Mouse (Mus musculus): Measurements from ENCODE around the gene Rgs6. TPM values are rescaled to one million over a fixed set of nuclear protein-coding genes. Genes with fewer than 3 reads are reported as not detected.

Rgs6 gene
- polyA plus RNA-seq, 1 experiment from 2014 or later = 0.69 TPM

GRCm38 (mm10) chr12:83076179-83076578 lies 488.1 kb downstream of the Rgs6 start:
- peaks cover 2% of the 10 kb centered on the region; the same call in 1 of the 2 replicates for H3K4me1 ChIP-seq (ENCODE audit: control insufficient read depth, insufficient read depth, low read length)
- H3K4me2 ChIP-seq (ENCODE audit: low read depth) = no peak overlapping the region
- H3K9ac ChIP-seq (ENCODE audit: low read length) = no peak overlapping the region
- H3K9me3 ChIP-seq (ENCODE audit: control insufficient read depth, low read length) = no peaks in the 10 kb centered on the region
- no peak overlapping the region for H3K4me3 ChIP-seq (ENCODE audit: low read depth, low read length)
- no peaks in the 10 kb centered on the region for H3K27me3 ChIP-seq (ENCODE audit: control insufficient read depth, insufficient read depth, low read length)
- no peak overlapping the region for H3K27ac ChIP-seq (ENCODE audit: low read depth, low read length)
- no peaks in the 10 kb centered on the region for H3K36me3 ChIP-seq (ENCODE audit: control insufficient read depth, insufficient read depth, low read length)
- ATAC-seq (ENCODE audit: insufficient read depth, low FRiP score, low TSS enrichment) = no peak
- no peak for DNase-seq (ENCODE audit: low spot score)
- 92% methylated on average over 3 of the region's 3 CpGs for WGBS

- WGBS = 94% methylated on average over 2 of the region's 2 CpGs
- DNase-seq (ENCODE audit: low spot score) (no peak), ATAC-seq (ENCODE audit: insufficient read depth, low FRiP score, low TSS enrichment) (no peak)
- H3K36me3 ChIP-seq (ENCODE audit: control insufficient read depth, insufficient read depth, low read length) = no peaks in the 10 kb centered on the region
- H3K9me3 ChIP-seq (ENCODE audit: control insufficient read depth, low read length) = no peaks in the 10 kb centered on the region
- H3K27me3 ChIP-seq (ENCODE audit: control insufficient read depth, insufficient read depth, low read length) = no peaks in the 10 kb centered on the region
- H3K4me2 ChIP-seq (ENCODE audit: low read depth) = no peak overlapping the region
- H3K27ac ChIP-seq (ENCODE audit: low read depth, low read length) = no peak overlapping the region
- H3K4me3 ChIP-seq (ENCODE audit: low read depth, low read length) = no peak overlapping the region
- no peak overlapping the region for H3K9ac ChIP-seq (ENCODE audit: low read length)
- peaks cover 2% of the 10 kb centered on the region; the same call in 1 of the 2 replicates for H3K4me1 ChIP-seq (ENCODE audit: control insufficient read depth, insufficient read depth, low read length)
Measured at GRCm38 (mm10) chr12:83077486-83077885, 489.4 kb downstream of the Rgs6 start.

- H3K4me3 ChIP-seq (ENCODE audit: low read depth, low read length) = no peak overlapping the region
- H3K4me1 ChIP-seq (ENCODE audit: control insufficient read depth, insufficient read depth, low read length) = no peaks in the 10 kb centered on the region
- no peak for ATAC-seq (ENCODE audit: insufficient read depth, low FRiP score, low TSS enrichment)
- no peak overlapping the region for H3K9ac ChIP-seq (ENCODE audit: low read length)
- no peak overlapping the region for H3K27ac ChIP-seq (ENCODE audit: low read depth, low read length)
- DNase-seq (ENCODE audit: low spot score) = no peak
- H3K4me2 ChIP-seq (ENCODE audit: low read depth) = no peak overlapping the region
- H3K9me3 ChIP-seq (ENCODE audit: control insufficient read depth, low read length) = no peaks in the 10 kb centered on the region
- no peaks in the 10 kb centered on the region for H3K36me3 ChIP-seq (ENCODE audit: control insufficient read depth, insufficient read depth, low read length)
- WGBS = 89% methylated on average over 3 of the region's 4 CpGs
- H3K27me3 ChIP-seq (ENCODE audit: control insufficient read depth, insufficient read depth, low read length) = no peaks in the 10 kb centered on the region
Measured at GRCm38 (mm10) chr12:83083427-83083826, 495.3 kb downstream of the Rgs6 start.

GRCm38 (mm10) chr12:83084614-83085013 lies 496.5 kb downstream of the Rgs6 start:
- H3K9ac ChIP-seq (ENCODE audit: low read length) = no peak overlapping the region
- H3K27me3 ChIP-seq (ENCODE audit: control insufficient read depth, insufficient read depth, low read length) = no peaks in the 10 kb centered on the region
- 84% methylated on average over 5 of the region's 5 CpGs for whole genome bisulfite sequencing
- no peaks in the 10 kb centered on the region for H3K4me1 ChIP-seq (ENCODE audit: control insufficient read depth, insufficient read depth, low read length)
- no peak overlapping the region for H3K27ac ChIP-seq (ENCODE audit: low read depth, low read length)
- no peak overlapping the region for H3K4me3 ChIP-seq (ENCODE audit: low read depth, low read length)
- H3K4me2 ChIP-seq (ENCODE audit: low read depth) = no peak overlapping the region
- no peaks in the 10 kb centered on the region for H3K9me3 ChIP-seq (ENCODE audit: control insufficient read depth, low read length)
- H3K36me3 ChIP-seq (ENCODE audit: control insufficient read depth, insufficient read depth, low read length) = no peaks in the 10 kb centered on the region
- no peak for DNase-seq (ENCODE audit: low spot score)
- ATAC-seq (ENCODE audit: insufficient read depth, low FRiP score, low TSS enrichment) = no peak

- Histone ChIP-seq H3K27ac (ENCODE audit: low read depth, low read length) (no peak overlapping the region), H3K9ac (ENCODE audit: low read length) (no peak overlapping the region), H3K9me3 (ENCODE audit: control insufficient read depth, low read length) (no peaks in the 10 kb centered on the region), H3K4me2 (ENCODE audit: low read depth) (no peak overlapping the region), H3K36me3 (ENCODE audit: control insufficient read depth, insufficient read depth, low read length) (no peaks in the 10 kb centered on the region), H3K27me3 (ENCODE audit: control insufficient read depth, insufficient read depth, low read length) (no peaks in the 10 kb centered on the region), H3K4me1 (ENCODE audit: control insufficient read depth, insufficient read depth, low read length) (no peaks in the 10 kb centered on the region), H3K4me3 (ENCODE audit: low read depth, low read length) (no peak overlapping the region)
- WGBS = 83% methylated on average over 4 of the region's 4 CpGs
- ATAC-seq (ENCODE audit: insufficient read depth, low FRiP score, low TSS enrichment) (no peak), DNase-seq (ENCODE audit: low spot score) (no peak)
Measured at GRCm38 (mm10) chr12:83087010-83087409, 498.9 kb downstream of the Rgs6 start.

GRCm38 (mm10) chr12:83087555-83087954 lies 499.5 kb downstream of the Rgs6 start:
- Histone ChIP-seq H3K9ac (ENCODE audit: low read length) (no peak overlapping the region), H3K4me3 (ENCODE audit: low read depth, low read length) (no peak overlapping the region), H3K27ac (ENCODE audit: low read depth, low read length) (no peak overlapping the region), H3K4me2 (ENCODE audit: low read depth) (no peak overlapping the region), H3K9me3 (ENCODE audit: control insufficient read depth, low read length) (no peaks in the 10 kb centered on the region), H3K4me1 (ENCODE audit: control insufficient read depth, insufficient read depth, low read length) (no peaks in the 10 kb centered on the region), H3K36me3 (ENCODE audit: control insufficient read depth, insufficient read depth, low read length) (no peaks in the 10 kb centered on the region), H3K27me3 (ENCODE audit: control insufficient read depth, insufficient read depth, low read length) (no peaks in the 10 kb centered on the region)
- WGBS = 70% methylated on average over 7 of the region's 7 CpGs
- DNase-seq (ENCODE audit: low spot score) (no peak), ATAC-seq (ENCODE audit: insufficient read depth, low FRiP score, low TSS enrichment) (no peak)

- no peak overlapping the region for H3K4me3 ChIP-seq (ENCODE audit: low read depth, low read length)
- no peak overlapping the region for H3K27ac ChIP-seq (ENCODE audit: low read depth, low read length)
- H3K4me2 ChIP-seq (ENCODE audit: low read depth) = no peak overlapping the region
- no peak overlapping the region for H3K9ac ChIP-seq (ENCODE audit: low read length)
- ATAC-seq (ENCODE audit: insufficient read depth, low FRiP score, low TSS enrichment) = no peak
- H3K27me3 ChIP-seq (ENCODE audit: control insufficient read depth, insufficient read depth, low read length) = no peaks in the 10 kb centered on the region
- no peak for DNase-seq (ENCODE audit: low spot score)
- no peaks in the 10 kb centered on the region for H3K36me3 ChIP-seq (ENCODE audit: control insufficient read depth, insufficient read depth, low read length)
- no peaks in the 10 kb centered on the region for H3K9me3 ChIP-seq (ENCODE audit: control insufficient read depth, low read length)
- WGBS = 89% methylated on average over 7 of the region's 7 CpGs
- no peaks in the 10 kb centered on the region for H3K4me1 ChIP-seq (ENCODE audit: control insufficient read depth, insufficient read depth, low read length)
Measured at GRCm38 (mm10) chr12:83092001-83092400, 503.9 kb downstream of the Rgs6 start.

GRCm38 (mm10) chr12:83097787-83098186 lies 509.7 kb downstream of the Rgs6 start:
- no peak overlapping the region for H3K9ac ChIP-seq (ENCODE audit: low read length)
- H3K36me3 ChIP-seq (ENCODE audit: control insufficient read depth, insufficient read depth, low read length) = no peaks in the 10 kb centered on the region
- no peaks in the 10 kb centered on the region for H3K4me1 ChIP-seq (ENCODE audit: control insufficient read depth, insufficient read depth, low read length)
- H3K27ac ChIP-seq (ENCODE audit: low read depth, low read length) = no peak overlapping the region
- no peak overlapping the region for H3K4me2 ChIP-seq (ENCODE audit: low read depth)
- H3K4me3 ChIP-seq (ENCODE audit: low read depth, low read length) = no peak overlapping the region
- DNase-seq (ENCODE audit: low spot score) (no peak), ATAC-seq (ENCODE audit: insufficient read depth, low FRiP score, low TSS enrichment) (no peak)
- no peaks in the 10 kb centered on the region for H3K9me3 ChIP-seq (ENCODE audit: control insufficient read depth, low read length)
- H3K27me3 ChIP-seq (ENCODE audit: control insufficient read depth, insufficient read depth, low read length) = no peaks in the 10 kb centered on the region
- WGBS = 60% methylated on average over 1 of the region's 1 CpGs

GRCm38 (mm10) chr12:83098646-83099371 lies 510.7 kb downstream of the Rgs6 start:
- H3K4me2 ChIP-seq (ENCODE audit: low read depth) = no peak overlapping the region
- WGBS = 59% methylated on average over 10 of the region's 10 CpGs
- DNase-seq (ENCODE audit: low spot score) = no peak
- no peak overlapping the region; the same call in 1 of the 2 replicates for H3K9ac ChIP-seq (ENCODE audit: low read length)
- H3K27me3 ChIP-seq (ENCODE audit: control insufficient read depth, insufficient read depth, low read length) = no peaks in the 10 kb centered on the region
- no peaks in the 10 kb centered on the region for H3K36me3 ChIP-seq (ENCODE audit: control insufficient read depth, insufficient read depth, low read length)
- H3K27ac ChIP-seq (ENCODE audit: low read depth, low read length) = no peak overlapping the region
- no peak for ATAC-seq (ENCODE audit: insufficient read depth, low FRiP score, low TSS enrichment)
- no peak overlapping the region for H3K4me3 ChIP-seq (ENCODE audit: low read depth, low read length)
- H3K9me3 ChIP-seq (ENCODE audit: control insufficient read depth, low read length) = no peaks in the 10 kb centered on the region
- no peaks in the 10 kb centered on the region for H3K4me1 ChIP-seq (ENCODE audit: control insufficient read depth, insufficient read depth, low read length)

Measured in neural tube, embryonic 11.5 days (tissue).